Mouse (Mus musculus) left cerebral cortex, adult 8-10 months (tissue): Measurements from ENCODE around the gene Zscan12. TPM values are rescaled to one million over a fixed set of nuclear protein-coding genes. Genes with fewer than 3 reads are reported as not detected.
A peak's percentile ranks its signal among the peaks of the same experiment; 100 is the strongest.

Source experiments
- DNase-seq, 2 experiments: peaks; one replicate each; pipeline ENCODE4 v3.0.0; 2022; ENCODE audit warnings: low spot score in 2 of 2
- microRNA-seq, 2 experiments: library from miRNA; unstranded; fragments of <30 nt; microRNA quantifications; one replicate each; pipeline ENCODE4 v1.2.0; 2022
- total RNA-seq, 4 experiments: library from RNA; stranded (reverse); gene quantifications; 2 replicates each; pipeline ENCODE4 v1.2.4; 2022

Gene Zscan12
- total RNA-seq, 4 experiments from 2014 or later = 6.7 to 8.8 (median 7.8) TPM

DNA sequence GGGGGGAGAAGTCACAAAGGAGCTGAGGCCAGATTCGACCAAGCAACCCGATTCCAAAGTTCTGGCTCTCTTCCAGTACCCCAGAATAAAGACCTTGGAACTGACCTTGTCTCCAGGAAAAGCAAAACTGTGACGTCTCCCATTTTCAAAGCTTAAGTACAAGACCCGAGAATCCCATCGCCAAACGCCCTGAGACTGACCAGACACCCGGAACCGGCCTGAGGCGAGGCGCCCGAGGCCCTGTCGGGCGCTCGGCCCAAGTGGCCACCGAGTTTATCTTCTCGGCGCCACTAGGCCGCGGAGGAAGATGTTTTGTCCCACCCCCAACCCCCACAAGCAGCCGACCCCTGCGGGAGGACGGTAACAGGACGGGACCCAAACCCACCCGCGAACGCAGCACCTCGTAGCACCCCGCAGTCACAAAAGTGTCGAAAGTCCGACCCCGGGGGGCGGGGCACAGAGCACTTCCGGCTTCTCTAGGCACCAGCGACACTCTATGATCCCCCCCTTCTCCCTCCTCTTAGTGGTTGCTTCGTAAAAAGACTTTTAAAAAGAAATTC lies 39.7 kb downstream of the Zscan12 start, which contains the start of gene Zkscan3:
Gene Zkscan3, minus strand, starts transcription at position 469 of the 560 bp plus-strand sequence.
- peak; percentile 57 to 59 for DNase-seq

- DNase-seq = no peak
Observed at GRCm38 (mm10) chr13:21402848-21403247, 40.2 kb downstream of the Zscan12 start.

GRCm38 (mm10) chr13:21407341-21407740 lies 44.7 kb downstream of the Zscan12 start:
- no peak for DNase-seq

GRCm38 (mm10) chr13:21407969-21408804 lies 45.6 kb downstream of the Zscan12 start:
- peak; percentile 72 to 89 for DNase-seq

DNA sequence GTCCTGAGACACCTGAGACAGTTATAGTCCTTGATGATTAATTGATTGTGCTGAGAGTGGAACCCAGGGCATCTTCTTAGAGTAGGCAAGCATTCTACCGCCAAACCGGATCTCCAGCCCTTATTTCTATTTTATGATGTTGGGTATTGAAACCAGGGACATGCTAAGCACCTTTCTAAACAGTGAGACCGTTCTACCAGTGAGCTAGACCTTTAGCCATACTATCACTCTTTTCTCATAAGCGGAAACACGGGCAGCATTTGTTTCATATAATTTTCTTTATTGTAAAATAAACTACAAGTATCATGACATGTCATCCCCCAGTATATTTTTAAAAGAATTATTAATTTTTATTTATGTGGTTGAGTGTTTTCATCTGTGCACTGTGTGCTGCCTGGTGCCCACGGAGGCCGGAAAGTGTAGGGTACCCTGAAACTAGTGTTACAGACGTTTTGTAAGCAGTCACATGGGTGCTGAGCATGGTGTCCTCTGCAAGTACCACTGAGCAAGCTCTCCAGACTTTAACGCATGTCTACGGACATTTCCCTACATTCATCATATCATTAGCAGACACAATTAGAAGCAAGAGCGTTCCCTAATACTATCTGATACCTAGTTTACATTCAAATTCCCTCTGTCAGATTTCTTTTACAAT lies 46.3 kb downstream of the Zscan12 start:
- no peak for DNase-seq

GRCm38 (mm10) chr13:21414231-21415212 lies 51.9 kb downstream of the Zscan12 start:
- DNase-seq = no peak

GRCm38 (mm10) chr13:21415266-21415665 lies 52.6 kb downstream of the Zscan12 start:
- DNase-seq = no peak

GRCm38 (mm10) chr13:21415750-21416149 lies 53.1 kb downstream of the Zscan12 start:
- DNase-seq = no peak

DNA sequence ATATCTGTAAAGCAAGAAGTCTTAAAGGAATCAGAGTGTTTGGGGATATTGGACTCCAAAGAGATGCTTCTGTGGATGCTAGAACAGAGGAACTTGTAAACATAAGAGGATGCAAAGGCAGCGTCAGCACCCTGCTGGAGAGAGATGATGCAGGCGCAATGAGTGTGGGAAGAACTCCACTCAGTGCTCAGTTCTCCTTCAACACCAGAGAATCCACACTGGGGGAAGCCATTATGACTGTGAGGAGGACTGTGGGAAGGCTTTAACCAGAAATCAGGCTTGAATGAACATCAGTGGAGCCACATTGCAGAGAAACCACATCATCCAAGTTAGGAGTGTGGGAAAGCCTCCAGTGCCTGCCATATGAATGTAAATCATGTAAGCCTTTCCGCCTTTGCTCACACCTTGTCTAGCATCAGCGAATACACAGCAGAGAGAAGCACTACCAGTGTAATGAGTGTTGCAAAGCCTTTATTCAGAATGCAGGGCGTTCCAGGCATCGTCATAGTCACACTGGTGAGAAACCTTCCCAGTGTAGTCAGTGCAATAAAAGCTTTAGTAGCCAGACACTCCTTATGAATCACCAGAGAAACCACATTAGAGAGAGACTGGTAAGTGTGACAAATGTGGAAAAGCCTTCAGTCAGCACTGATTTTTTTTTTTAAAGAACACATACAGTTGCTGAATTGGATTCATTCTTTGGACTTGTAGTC lies 54.8 kb downstream of the Zscan12 start:
- no peak for DNase-seq

- DNase-seq = no peak
Observed at GRCm38 (mm10) chr13:21418865-21419264, 56.2 kb downstream of the Zscan12 start.

Small RNA genes within 50 kb of the gene (microRNA-seq; reads per million reads assigned to microRNA genes)
- 0 to 0.63 reads per million in 2 experiments for gene Mir6942

Other genes starting within 250 kb of the Zscan12 start
- not detected for gene Olfr263, start 233.2 kb upstream of the Zscan12 start, total RNA-seq
- not detected for gene Olfr1368, start 217.0 kb upstream of the Zscan12 start, total RNA-seq
- gene Trim27, start 183.4 kb upstream of the Zscan12 start, total RNA-seq = 10 to 100 TPM; 34.1 to 39.5 (median 35.3) TPM
- not detected for gene Gpx5, start 70.1 kb upstream of the Zscan12 start, total RNA-seq
- 1 to 10 TPM in 1 of 4 experiments, under 1 TPM in 3; 0.28 to 1.4 (median 0.59) TPM for gene Gpx6, start 50.7 kb upstream of the Zscan12 start, total RNA-seq
- gene Olfr1367, start 15.9 kb upstream of the Zscan12 start, total RNA-seq = not detected
- 10 to 100 TPM; 31.7 to 41.8 (median 35.8) TPM for gene Zkscan3, start 39.9 kb downstream of the Zscan12 start, total RNA-seq
- 1 to 10 TPM; 1.4 to 1.9 (median 1.6) TPM for gene Pgbd1, start 78.2 kb downstream of the Zscan12 start, total RNA-seq
- gene Zscan26, start 90.9 kb downstream of the Zscan12 start, total RNA-seq = 10 to 100 TPM; 52.1 to 59.4 (median 55.5) TPM
- 1 to 10 TPM in 2 of 4 experiments, under 1 TPM in 2; 0.59 to 1.5 (median 0.84) TPM for gene Nkapl, start 105.7 kb downstream of the Zscan12 start, total RNA-seq
- 1 to 10 TPM; 5.1 to 6.2 (median 5.8) TPM for gene Zkscan4, start 116.1 kb downstream of the Zscan12 start, total RNA-seq
- gene Gm10065, start 116.6 kb downstream of the Zscan12 start, total RNA-seq = not detected
- 10 to 100 TPM; 15.4 to 22.7 (median 19.3) TPM for gene AK157302, start 132.4 kb downstream of the Zscan12 start, total RNA-seq
- 10 to 100 TPM; 39.0 to 60.7 (median 52.2) TPM for gene Gm11273, start 138.6 kb downstream of the Zscan12 start, total RNA-seq
- 10 to 100 TPM; 16.2 to 16.5 (median 16.3) TPM for gene Zkscan8, start 168.3 kb downstream of the Zscan12 start, total RNA-seq
- gene Olfr1366, start 180.0 kb downstream of the Zscan12 start, total RNA-seq = not detected
- not detected for gene Olfr1535, start 197.1 kb downstream of the Zscan12 start, total RNA-seq
- not detected for gene Olfr1364, start 218.9 kb downstream of the Zscan12 start, total RNA-seq